Mouse (Mus musculus) limb, embryonic 11.5 days (tissue): ENCODE results near the gene Fcrl1. TPM values are rescaled to one million over a fixed set of nuclear protein-coding genes. Genes with fewer than 3 reads are reported as not detected.

Experiments
- ATAC-seq: fragments of 200-750 bp; cut with Nextera tagmentation; 2 replicates; pipeline ENCODE4 v1.8.0; 2017; ENCODE audit warnings: low read depth; ENCODE audit not compliant: insufficient number of reproducible peaks, low FRiP score, low TSS enrichment
- DNase-seq: peaks from one replicate; pipeline ENCODE4 v3.0.0-alpha.2; 2015; ENCODE audit warnings: low spot score
- H3K27ac ChIP-seq: fragments of 300-500 bp; sonication (generic); replicated peaks from 2 replicates; pipeline ENCODE4 v1.5.1; 2014; ENCODE audit warnings: low read depth, mild to moderate bottlenecking, low read length
- H3K27me3 ChIP-seq: fragments of 300-500 bp; sonication (generic); 2 replicates; pipeline ENCODE4 v1.6.1; 2014; ENCODE audit warnings: mild to moderate bottlenecking, low read length, mixed read lengths; ENCODE audit not compliant: control insufficient read depth, insufficient read depth
- H3K36me3 ChIP-seq: fragments of 300-500 bp; sonication (generic); 2 replicates; pipeline ENCODE4 v1.6.1; 2014; ENCODE audit warnings: mild to moderate bottlenecking, low read length, moderate library complexity, mixed read lengths; ENCODE audit not compliant: control insufficient read depth, insufficient read depth
- H3K4me1 ChIP-seq: fragments of 300-500 bp; sonication (generic); 2 replicates; pipeline ENCODE4 v1.6.1; 2014; ENCODE audit warnings: low read length, mixed read lengths; ENCODE audit not compliant: control insufficient read depth, insufficient read depth
- H3K4me2 ChIP-seq: fragments of 300-500 bp; sonication (generic); 2 replicates; pipeline ENCODE4 v1.6.1; 2014; ENCODE audit warnings: low read depth, mild to moderate bottlenecking, moderate library complexity; ENCODE audit not compliant: severe bottlenecking
- H3K4me3 ChIP-seq: fragments of 300-500 bp; sonication (generic); 2 replicates; pipeline ENCODE4 v1.5.1; 2014; ENCODE audit warnings: low read depth, low read length
- H3K9ac ChIP-seq: fragments of 300-500 bp; sonication (generic); 2 replicates; pipeline ENCODE4 v1.6.1; 2014; ENCODE audit warnings: mild to moderate bottlenecking, low read length
- H3K9me3 ChIP-seq: fragments of 300-500 bp; sonication (generic); 2 replicates; pipeline ENCODE4 v1.6.1; 2016; ENCODE audit warnings: low read length; ENCODE audit not compliant: control insufficient read depth
- WGBS: fragments of 180-500 bp; shearing (Covaris S2); extraction: QIAGEN DNeasy Blood & Tissue Kit; methylation state at CpG from one replicate; pipeline ENCODE4 v1.1.7; 2014; 5-methylcytosine and 5-hydroxymethylcytosine counted together
- polyA plus RNA-seq: library from polyadenylated mRNA; unstranded; fragments of >200 nt; fragmentation: Nextera tagmentation; extraction: Ambion mirVana; gene quantifications from 2 replicates; pipeline ENCODE4 v1.2.1, GENCODE M21; 2014

Fcrl1 gene
- polyA plus RNA-seq, 1 experiment from 2014 or later, result 0.09 TPM

DNA sequence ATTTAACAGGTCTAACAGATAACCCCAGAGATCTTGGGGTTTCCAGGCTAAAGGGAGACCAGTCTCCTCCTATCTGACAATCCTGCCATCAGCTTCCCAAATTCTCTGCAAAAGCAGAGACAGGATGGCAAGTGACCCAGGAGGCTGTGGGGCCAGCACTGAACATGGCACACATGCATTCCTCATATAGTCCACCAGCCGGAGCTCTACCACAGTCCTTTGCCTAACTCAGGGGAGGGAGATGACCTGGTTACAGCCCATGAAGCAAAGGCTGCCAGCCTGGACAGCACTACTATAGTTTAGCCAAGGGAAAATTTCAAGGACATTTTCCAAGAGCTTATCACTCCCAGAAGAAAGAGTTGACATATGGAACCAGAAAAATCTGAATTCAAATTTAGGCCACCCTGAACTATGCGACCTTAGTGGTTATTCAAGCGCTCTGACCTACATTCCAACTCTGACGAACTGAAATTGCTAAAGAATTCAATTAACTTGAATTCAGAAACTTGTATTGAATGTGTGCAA, 46.3 kb downstream of the Fcrl1 start:
- WGBS, result 89% methylated on average over 4 of the region's 4 CpGs
- no peak for DNase-seq
- Histone ChIP-seq H3K27me3 (no peaks in the 10 kb centered on the region), H3K36me3 (no peaks in the 10 kb centered on the region), H3K9me3 (no peaks in the 10 kb centered on the region), H3K4me2 (no peak overlapping the region), H3K4me3 (no peak overlapping the region), H3K9ac (no peak overlapping the region), H3K27ac (no peak overlapping the region), H3K4me1 (no peaks in the 10 kb centered on the region)
- no peak for ATAC-seq

DNA sequence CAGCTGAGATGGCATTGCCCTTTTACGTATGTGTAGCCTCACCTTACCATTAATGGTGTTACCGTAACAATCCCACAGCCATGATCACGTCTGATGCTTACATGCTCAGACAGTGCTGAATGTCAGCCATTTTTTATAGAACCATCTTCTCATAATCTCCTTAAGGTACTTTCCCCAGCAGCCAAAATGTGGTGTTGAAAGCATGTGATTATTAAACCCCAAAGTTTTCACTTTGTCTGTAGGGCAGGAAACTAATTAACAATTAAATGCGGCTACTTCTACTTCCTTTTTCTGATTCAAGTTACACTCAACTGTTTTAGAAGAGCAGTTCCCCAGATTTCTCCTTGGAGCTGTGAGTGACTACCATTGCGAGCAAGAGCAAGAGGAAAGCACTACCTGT, 59.3 kb downstream of the Fcrl1 start, which contains the start of gene Fcrl5:
Gene Fcrl5, plus strand, starts transcription at position 295 of the 400 bp plus-strand sequence.
- WGBS, result 83% methylated on average over 5 of the region's 5 CpGs
- Histone ChIP-seq H3K4me3 (no peak within 1 kb of the TSS), H3K9me3 (no peaks in the 10 kb centered on the region), H3K27me3 (no peaks in the 10 kb centered on the region), H3K4me2 (no peak within 1 kb of the TSS), H3K27ac (no peak within 1 kb of the TSS), H3K4me1 (no peaks in the 10 kb centered on the region), H3K36me3 (no peaks in the 10 kb centered on the region), H3K9ac (no peak within 1 kb of the TSS)
- ATAC-seq (no peak), DNase-seq (no peak)

DNA sequence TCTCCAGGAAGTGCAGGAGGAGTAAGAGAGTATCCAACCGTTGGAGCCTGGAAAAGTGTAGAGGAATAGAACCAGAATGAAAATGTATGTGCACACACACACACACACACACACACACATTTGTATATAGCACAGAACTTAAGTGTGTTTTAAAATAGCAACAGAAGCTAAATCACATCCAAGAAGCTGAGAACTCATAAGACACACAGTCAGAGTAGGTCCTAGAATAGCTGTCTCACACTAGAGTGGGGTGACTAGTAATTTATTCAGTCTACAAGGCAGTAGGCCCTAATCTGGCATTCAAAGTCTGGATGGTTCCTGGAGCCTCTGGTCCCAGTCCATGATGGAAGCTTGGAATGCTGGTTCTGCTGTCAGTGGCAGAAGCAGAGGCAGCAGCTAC, 64.4 kb downstream of the Fcrl1 start:
- Histone ChIP-seq H3K36me3 (no peaks in the 10 kb centered on the region), H3K4me3 (no peak overlapping the region), H3K4me2 (no peak overlapping the region), H3K9me3 (no peaks in the 10 kb centered on the region), H3K9ac (no peak overlapping the region), H3K27ac (no peak overlapping the region), H3K27me3 (no peaks in the 10 kb centered on the region), H3K4me1 (no peaks in the 10 kb centered on the region)
- no peak for ATAC-seq
- WGBS, result 83% methylated on average over 1 of the region's 1 CpGs
- DNase-seq, result no peak

DNA sequence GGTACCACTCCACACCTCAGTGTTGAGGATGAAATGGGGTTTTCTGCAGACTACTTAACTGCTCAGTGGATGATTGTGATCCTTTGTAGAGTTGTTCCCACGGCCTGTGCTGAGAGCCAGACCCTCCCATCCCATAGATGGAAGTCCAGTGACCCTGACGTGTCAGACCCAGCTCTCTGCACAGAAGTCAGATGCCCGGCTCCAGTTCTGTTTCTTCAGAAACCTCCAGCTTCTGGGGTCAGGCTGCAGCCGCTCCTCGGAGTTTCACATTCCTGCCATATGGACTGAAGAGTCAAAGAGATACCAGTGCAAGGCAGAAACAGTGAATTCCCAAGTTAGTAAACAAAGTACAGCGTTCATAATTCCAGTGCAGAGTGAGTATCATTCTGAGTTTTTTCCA, 67.8 kb downstream of the Fcrl1 start:
- no peaks in the 10 kb centered on the region for H3K9me3 ChIP-seq
- no peak for ATAC-seq
- H3K4me2 ChIP-seq, result no peak overlapping the region
- no peaks in the 10 kb centered on the region for H3K36me3 ChIP-seq
- H3K27ac ChIP-seq, result no peak overlapping the region
- no peaks in the 10 kb centered on the region for H3K4me1 ChIP-seq
- H3K9ac ChIP-seq, result no peak overlapping the region
- H3K4me3 ChIP-seq, result no peak overlapping the region
- DNase-seq, result no peak
- no peaks in the 10 kb centered on the region for H3K27me3 ChIP-seq
- WGBS, result 77% methylated on average over 6 of the region's 6 CpGs

Other genes with a start within 250 kb of the Fcrl1 start
- gene Kirrel, start 201.6 kb upstream of the Fcrl1 start, polyA plus RNA-seq, result 12.8 and 13.6 TPM in 2 replicates
- 3.0 and 3.4 TPM in 2 replicates for gene Fcrls, start 112.6 kb upstream of the Fcrl1 start, polyA plus RNA-seq
- 0.09 and 0.12 TPM in 2 replicates for gene Cd5l, start 18.5 kb upstream of the Fcrl1 start, polyA plus RNA-seq
- gene Fcrl5, start 59.4 kb downstream of the Fcrl1 start, polyA plus RNA-seq, result not detected in 2 replicates
- gene Etv3, start 149.0 kb downstream of the Fcrl1 start, polyA plus RNA-seq, result 10.5 and 11.2 TPM in 2 replicates
- gene Arhgef11, start 241.2 kb downstream of the Fcrl1 start, polyA plus RNA-seq, result 15.4 and 16.2 TPM in 2 replicates